Mouse (Mus musculus) neutrophil, adult 5-6 weeks (primary cell): Measurements from ENCODE around the gene Arid5b. TPM values are rescaled to one million over a fixed set of nuclear protein-coding genes. Genes with fewer than 3 reads are reported as not detected.

Experiments used
- ATAC-seq: fragments of 151-379, 151-347 bp; 2 replicates; pipeline ENCODE4 v1.8.0; 2017; ENCODE audit warnings: mild to moderate bottlenecking, moderate TSS enrichment; ENCODE audit not compliant: insufficient number of reproducible peaks, poor library complexity, low FRiP score, severe bottlenecking; ENCODE audit errors: extremely low read depth
- total RNA-seq: library from RNA; stranded (forward); fragments of 200-1000 nt; gene quantifications from 2 replicates; pipeline ENCODE4 v1.2.3, GENCODE M21; 2017

Arid5b gene
- total RNA-seq, 1 experiment from 2014 or later = 41.2 TPM

DNA sequence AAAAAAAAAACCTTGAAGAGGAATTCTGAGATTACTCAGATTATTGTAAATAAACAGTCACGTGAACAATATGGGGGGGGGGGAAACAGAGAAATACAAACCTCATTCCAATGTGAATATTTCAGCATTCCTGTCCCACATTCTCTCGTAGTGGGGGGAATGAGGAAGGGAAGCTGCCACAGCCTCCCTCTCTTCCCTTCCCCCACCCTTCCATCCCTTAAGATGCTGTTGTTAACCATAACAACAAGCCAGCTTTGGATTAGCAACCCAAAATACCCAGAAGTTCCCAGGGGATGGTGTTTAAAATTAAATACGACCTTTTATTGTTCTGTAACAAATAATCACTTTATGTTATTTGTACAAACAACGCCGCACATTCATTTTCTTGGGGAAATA, 69.9 kb downstream of the Arid5b start:
- no peak for ATAC-seq

- ATAC-seq = no peak
These were observed 70.5 kb downstream of the Arid5b start for GRCm38 (mm10) chr10:68207803-68208669.

- no peak for ATAC-seq
These were observed 74.1 kb downstream of the Arid5b start for GRCm38 (mm10) chr10:68204391-68204790.

DNA sequence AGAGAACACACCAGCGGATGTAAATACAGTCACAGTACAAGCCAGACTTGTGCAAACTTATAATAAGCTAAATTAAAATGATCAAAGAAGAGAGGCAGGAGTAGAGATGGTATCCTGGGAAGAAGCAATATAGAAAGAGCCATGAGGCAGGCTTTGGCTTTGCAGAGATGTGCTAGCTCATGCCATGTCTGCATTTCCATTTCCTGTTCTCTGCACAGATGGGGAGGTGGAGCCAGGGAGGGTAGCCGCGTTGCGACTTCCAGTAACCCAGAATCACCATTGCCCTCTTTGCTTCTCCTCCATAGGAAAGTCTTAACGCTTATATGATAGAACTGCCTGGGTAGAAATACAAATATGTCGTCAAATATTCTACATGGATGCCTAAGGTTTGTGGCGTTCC, 74.7 kb downstream of the Arid5b start:
- ATAC-seq = no peak

DNA sequence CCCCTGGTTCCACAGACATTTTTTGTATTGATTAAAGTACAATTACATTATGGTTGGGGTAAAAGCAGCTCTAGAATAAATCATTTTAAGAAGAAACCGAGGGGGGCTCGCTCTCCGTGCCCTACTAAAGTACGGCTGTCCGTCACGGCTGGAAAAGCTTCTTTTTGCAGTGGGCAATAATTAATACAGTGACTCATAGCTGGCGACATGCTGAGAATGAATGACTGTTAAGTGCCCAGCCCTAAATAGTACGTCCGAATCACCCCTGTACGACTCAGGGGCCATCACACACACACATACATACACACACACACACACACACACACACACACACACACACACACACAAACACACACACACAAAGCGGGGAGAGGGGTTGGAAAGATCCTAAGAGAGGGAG, 75.2 kb downstream of the Arid5b start:
- no peak for ATAC-seq

DNA sequence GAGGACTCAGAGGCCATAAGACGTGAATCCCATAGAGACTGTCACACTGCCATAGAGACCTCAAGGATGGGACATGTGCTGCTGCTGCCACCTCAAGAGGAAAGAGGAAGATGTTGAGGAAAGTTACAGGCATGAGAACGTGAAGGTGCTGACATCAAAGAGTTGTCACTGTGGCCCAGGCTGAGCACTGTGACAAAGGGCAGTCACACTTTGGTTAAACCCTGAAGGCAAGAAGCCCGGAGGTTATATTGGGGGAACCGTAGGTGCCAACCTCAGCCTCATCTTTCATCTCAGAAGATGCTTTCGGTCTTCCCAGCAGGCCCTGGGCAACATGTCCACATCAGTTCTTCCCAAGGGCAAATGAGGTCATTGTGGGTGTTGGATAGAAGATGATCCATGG, 79.1 kb downstream of the Arid5b start:
- 0 out of 2 replicates have a peak, but pooled peaks have one; percentile 6 for ATAC-seq

DNA sequence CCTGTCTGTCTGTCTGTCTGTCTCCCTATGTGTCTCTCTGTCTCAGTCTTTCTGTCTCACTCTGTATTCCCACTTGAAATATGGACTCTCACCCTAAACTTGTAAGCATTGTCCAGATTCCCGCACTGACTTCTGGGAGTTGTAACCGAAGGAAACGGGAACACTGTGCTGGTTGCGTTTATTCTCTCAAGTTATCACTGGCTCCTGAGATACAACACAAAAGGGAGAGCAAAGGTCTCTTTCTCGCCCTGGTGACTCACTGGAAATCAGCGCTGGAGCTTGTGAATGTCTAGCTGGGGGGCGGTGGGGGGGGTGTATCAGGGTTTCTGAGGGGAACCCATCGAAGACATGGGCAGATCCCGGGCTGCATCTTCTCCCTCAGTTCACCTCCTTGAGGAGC, 82.2 kb downstream of the Arid5b start:
- ATAC-seq = no peak

DNA sequence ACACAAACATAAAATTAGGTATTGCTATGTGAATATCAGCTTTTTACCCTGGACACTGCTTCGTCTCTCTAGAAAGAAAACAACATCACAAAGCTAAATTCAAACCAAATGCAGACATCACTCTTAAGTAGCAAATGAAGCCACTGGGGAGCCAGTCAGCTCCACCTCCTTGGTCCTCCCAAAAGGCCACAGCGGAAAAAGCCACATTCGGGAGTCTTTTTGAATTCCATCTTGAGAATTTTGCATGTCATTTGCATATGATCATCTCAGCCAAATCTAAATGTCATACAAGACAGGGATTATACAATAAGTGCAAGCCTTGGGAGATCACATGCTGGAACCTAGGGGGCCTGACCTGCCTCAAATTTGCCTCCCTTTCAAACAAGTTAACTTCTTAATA, 85.0 kb downstream of the Arid5b start:
- ATAC-seq = no peak

- ATAC-seq = peak; percentile 46; the same call in 1 of the 2 replicates
These were observed 85.7 kb downstream of the Arid5b start for GRCm38 (mm10) chr10:68192824-68193255.

- ATAC-seq = no peak
These were observed 86.7 kb downstream of the Arid5b start for GRCm38 (mm10) chr10:68191691-68192380.

GRCm38 (mm10) chr10:68191146-68191545, 87.4 kb downstream of the Arid5b start:
- no peak for ATAC-seq

DNA sequence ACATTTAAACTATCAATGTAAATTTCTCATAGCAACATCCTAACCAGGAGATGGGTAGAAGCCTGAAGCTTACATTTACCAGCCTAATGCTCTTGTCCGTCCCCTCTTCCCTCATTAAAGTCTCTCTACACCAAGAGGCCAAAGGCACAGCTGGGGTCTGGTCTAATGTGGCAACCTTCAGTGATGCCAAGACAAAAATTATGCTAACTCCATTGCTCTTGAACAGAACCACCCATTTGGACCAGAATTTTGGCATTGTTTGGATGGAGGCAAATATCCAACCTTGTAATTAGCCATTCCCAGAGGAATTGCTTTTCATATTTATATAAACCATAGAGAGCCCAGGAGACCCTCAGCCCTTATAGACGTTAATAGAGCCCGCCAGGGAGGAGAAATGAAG, 88.7 kb downstream of the Arid5b start:
- no peak for ATAC-seq

DNA sequence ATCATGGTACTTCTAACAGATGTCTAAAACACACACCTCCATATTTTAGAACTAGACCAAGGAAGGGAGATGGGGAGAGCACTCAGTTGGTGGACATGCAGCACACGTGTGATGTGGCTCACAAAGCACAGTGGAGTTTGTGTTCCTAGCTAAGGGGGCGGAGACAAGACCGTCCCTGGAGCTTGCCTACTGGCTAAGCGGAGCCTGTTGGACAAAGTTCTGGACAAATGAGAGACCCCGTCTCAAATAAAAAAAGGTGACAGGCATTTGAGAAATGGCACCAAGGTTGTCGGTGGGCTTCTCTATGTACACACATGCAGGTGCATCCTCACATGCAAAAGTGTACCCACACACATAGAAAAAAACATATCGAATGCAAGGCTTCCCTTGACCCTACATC, 95.4 kb downstream of the Arid5b start:
- no peak for ATAC-seq

DNA sequence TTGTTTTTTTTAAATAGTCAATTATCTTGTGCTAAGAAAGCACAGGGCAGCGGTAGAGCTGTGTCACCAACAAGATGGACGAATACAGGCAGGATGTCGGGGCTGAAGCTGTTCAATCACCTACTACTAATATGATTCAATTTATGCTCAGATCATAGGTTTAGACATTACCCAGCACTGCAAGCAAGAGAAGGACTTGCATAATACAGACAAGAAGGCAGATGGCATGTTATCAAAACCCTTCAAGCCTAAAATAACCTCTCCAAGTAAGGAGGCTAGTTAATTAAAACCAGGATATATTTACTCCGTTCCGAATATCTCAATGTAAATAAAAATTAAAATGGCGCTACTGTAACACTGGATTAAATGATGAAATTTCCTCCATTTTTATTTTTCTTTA, 96.3 kb downstream of the Arid5b start:
- no peak for ATAC-seq

GRCm38 (mm10) chr10:68181156-68181555, 97.4 kb downstream of the Arid5b start:
- no peak for ATAC-seq

DNA sequence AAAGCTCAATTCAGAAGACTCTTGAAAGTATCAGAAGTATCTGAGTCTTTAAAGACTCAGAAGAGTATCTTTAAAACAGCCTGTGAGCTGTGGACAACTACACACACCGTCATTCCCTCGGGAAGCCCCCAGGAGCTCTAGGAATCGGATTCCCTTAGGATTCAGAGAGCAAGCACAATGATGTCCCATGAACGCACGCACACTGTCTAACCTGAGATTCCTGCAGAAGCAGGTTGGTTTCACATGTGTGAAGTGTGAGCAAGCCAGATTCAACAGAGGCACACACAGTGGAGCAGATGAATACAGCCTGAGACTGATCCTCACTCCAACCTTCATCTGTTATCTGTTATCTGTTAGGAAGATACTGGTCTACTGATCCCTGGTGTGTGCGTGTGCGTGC, 97.8 kb downstream of the Arid5b start:
- ATAC-seq = no peak

GRCm38 (mm10) chr10:68180151-68180550, 98.4 kb downstream of the Arid5b start:
- ATAC-seq = no peak

DNA sequence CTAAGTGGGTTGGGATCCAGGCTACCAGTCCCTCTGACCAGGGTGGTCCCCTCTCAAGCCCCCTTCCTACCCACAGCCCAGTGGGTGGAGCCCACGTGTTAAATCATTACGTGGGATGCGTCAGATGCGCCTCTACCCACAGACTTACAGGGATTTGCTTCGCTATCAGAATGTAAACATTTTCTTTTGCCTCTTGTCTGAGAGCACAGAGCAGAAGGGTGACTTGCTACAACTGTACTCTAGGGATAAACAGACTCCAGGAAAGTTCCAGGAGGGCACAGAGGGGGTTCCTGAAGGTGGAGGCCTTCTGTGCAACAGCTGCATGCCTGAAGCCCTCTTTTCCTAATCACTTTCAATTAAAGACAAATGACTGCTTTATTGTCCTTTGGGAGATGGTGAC, 98.8 kb downstream of the Arid5b start:
- ATAC-seq = no peak

- no peak for ATAC-seq
These were observed 99.2 kb downstream of the Arid5b start for GRCm38 (mm10) chr10:68179339-68179738.
